Mouse (Mus musculus) erythroid progenitor cell, adult 5-6 weeks (primary cell): ENCODE measurements around the gene Fryl. TPM values are rescaled to one million over a fixed set of nuclear protein-coding genes. Genes with fewer than 3 reads are reported as not detected.
A peak's percentile ranks its signal among the peaks of the same experiment; 100 is the strongest.

Experiments used
- ATAC-seq: replicated peaks from 2 replicates; pipeline ENCODE4 v1.8.0; 2016; ENCODE audit warnings: moderate number of reproducible peaks, mild to moderate bottlenecking, moderate TSS enrichment, inconsistent platforms; ENCODE audit not compliant: poor library complexity, low FRiP score, severe bottlenecking
- total RNA-seq, 2 experiments: library from RNA; stranded (forward) in 1 of 2; stranded (reverse) in 1 of 2; fragments of 150-400 nt in 1 of 2; fragments of 186-747, 209-891 nt in 1 of 2; gene quantifications; 2 replicates each; pipeline versions ENCODE4 v1.2.3 to v1.2.4; 2015 to 2017; ENCODE audit warnings: low replicate concordance in 2 of 2

Gene Fryl
- total RNA-seq, 2 experiments from 2014 or later: 326 to 610 TPM

GRCm38 (mm10) chr5:73171876-73172480, 84.4 kb downstream of the Fryl start:
- ATAC-seq: no peak

DNA sequence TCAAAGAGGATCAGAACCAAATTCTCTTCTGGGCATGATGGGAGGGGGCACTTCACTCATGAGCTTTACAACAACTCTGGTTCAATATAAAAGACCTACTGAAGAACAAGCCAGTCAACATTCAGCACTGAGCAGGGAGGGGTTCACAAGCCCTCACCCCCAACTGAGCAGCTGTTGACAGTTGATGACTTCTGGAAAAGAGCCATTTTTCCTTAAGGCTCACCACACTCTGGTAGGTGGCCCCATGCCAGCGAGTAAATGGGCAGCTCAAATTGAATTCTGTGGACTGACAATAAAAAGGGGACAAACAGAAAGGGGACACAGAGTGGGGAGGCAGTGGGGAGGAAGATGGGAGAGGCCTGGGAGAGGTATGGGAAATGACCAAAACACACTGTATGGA, 85.2 kb downstream of the Fryl start:
- no peak for ATAC-seq

GRCm38 (mm10) chr5:73168769-73169272, 87.6 kb downstream of the Fryl start:
- ATAC-seq: no peak

DNA sequence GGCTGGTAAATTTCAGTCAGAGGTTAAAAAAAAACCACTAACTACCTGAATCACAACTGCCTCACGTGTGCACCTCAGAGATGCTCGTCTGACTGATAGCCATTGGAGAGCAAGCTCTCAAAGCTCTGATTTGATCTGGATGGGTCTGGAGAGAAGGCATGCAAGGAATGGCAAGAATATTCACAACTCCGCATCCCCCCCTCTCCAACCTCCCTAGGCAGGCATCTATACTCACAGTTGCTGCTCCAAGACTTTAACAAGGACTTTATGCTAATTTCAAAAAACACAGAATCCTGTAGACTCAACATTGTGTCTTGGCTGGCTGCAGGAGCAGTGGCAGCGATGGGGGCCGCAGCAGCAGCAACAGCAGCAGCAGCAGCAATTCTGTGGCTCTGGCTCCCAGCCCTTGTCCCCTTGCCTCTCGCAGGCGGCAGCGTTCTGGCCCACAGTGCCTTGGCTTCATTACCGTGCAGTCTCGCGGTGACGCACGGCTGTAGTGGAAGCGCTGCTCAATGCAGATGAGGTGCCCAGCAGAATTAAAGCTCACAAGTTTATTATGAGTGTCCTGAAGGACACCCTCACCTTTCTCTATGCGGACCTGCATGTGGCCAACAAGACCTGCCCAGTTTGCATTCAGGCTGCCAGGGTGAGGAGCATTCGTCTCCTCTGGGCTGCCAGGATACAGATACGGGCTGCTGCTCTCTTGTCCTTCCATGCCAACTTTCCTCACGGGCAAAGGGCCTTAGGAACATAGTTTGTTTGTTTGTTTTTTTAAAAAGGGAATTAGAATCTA, 88.2 kb downstream of the Fryl start:
- no peak for ATAC-seq

GRCm38 (mm10) chr5:73163970-73164369, 92.4 kb downstream of the Fryl start:
- no peak for ATAC-seq

- no peak for ATAC-seq
Observed at GRCm38 (mm10) chr5:73162492-73162891, 93.9 kb downstream of the Fryl start.

GRCm38 (mm10) chr5:73160440-73160839, 96.0 kb downstream of the Fryl start:
- no peak for ATAC-seq

- no peak for ATAC-seq
Observed at GRCm38 (mm10) chr5:73157502-73157901, 98.9 kb downstream of the Fryl start.

- no peak for ATAC-seq
Observed at GRCm38 (mm10) chr5:73157009-73157408, 99.4 kb downstream of the Fryl start.

GRCm38 (mm10) chr5:73156226-73156926, 100.0 kb downstream of the Fryl start:
- ATAC-seq: peak; percentile 61; the same call in 1 of the 2 replicates

DNA sequence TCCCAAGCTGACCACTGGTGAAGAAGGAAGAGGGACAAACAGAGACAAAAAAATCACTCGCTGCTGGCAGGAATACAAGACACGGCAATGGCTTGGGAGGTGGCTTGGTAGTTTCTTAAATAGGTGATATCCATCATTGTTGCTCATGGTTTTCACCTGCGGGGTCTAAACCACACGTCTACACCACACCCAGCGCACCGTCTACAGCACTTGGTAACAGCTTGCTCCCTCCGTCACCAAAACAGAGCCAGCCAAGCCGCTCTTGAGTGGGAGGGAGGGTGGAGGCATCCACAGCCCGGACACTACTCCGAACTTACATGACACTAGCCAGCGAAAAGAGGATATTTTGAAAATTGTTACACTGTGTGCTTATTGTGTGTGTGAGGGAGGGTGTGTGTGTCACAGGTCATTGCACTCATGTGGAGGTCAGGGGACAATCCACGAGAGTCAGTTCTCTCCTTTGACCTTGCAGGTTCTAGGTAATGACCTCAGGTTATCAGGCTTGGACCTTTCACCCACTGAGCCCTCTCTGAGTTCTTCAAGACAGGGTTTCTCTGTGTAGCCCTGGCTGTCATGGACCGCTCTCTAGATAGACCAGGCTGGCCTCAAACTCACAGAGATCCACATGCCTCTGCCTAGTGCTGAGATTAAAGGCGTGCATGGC, 102.5 kb downstream of the Fryl start:
- ATAC-seq: no peak

DNA sequence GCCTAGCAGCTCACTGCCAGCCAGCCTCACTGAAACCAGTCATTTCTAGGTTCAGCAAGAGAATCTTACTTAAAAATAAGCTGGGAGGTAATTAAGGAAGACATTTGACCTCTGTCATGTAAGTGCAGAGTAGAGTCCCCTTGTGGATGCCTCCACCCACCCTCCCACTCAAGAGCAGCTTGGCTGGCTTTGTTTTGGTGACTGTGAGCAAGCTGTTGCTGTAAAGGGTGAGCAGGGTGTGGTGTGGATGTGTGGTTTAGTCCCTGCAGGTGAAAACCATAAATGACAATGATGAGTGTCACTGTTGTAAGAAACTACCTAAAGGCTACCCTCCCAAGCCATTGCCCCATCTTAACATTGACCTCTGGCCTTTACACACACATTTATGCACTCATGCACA, 104.2 kb downstream of the Fryl start:
- ATAC-seq: no peak

- no peak for ATAC-seq
Observed at GRCm38 (mm10) chr5:73150877-73151445, 105.5 kb downstream of the Fryl start.

DNA sequence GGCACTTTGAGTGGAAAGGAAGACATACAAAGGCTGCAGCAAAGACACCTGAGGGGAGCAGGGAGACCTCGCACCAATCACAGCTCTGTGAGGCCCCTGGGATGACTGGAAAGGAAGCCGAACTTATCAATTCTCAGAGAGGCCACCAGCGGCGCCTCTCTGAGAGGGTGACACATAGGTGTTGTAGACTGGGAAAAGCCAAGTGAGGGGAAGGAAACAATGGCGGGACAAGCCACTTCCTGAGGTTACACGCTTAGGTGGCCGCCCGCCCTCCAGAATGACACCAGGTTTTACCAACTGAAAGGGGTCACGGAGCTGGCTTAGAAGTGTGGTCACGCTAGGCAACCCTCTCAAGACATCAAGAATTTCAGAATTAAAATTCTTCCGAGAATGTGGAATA, 111.4 kb downstream of the Fryl start:
- ATAC-seq: no peak

GRCm38 (mm10) chr5:73141712-73142111, 114.7 kb downstream of the Fryl start:
- peak; percentile 54 for ATAC-seq

- no peak for ATAC-seq
Observed at GRCm38 (mm10) chr5:73141161-73141560, 115.3 kb downstream of the Fryl start.

DNA sequence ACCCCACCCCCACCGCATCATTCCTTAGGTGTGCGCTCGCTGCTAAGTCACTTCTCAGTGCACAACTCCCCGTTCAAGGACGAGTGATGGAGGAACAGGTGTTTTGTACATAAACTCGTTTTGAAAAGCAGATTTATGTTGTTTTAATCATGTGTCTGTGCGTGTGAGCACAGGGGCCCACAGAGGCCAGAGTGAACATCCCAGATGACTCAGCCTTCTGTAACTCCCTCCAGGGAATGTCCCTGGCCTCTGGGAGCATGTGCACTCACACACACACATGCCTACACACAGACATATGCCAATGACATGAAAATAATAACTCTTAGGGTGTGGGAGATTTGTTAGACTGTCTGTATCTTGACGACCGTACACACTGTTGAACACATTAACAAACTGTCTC, 118.9 kb downstream of the Fryl start:
- no peak for ATAC-seq

DNA sequence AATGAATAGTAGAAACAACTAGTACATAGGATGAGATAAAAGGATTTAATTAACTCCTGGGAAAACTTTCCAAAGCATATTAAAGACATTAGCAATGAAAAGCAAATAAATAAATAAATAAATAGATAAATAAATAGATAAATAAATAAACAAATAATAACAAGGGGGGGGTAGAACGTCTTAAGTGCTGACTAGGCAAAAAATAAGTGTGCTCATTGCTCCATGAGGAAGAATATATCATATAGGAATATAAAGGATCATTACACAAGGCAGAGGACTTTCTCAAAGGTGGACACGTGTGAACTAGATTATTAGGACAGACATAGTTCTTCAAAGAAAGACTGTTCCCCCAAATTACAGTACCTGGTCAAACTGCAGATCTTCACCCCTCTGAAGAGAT, 120.5 kb downstream of the Fryl start:
- no peak for ATAC-seq

DNA sequence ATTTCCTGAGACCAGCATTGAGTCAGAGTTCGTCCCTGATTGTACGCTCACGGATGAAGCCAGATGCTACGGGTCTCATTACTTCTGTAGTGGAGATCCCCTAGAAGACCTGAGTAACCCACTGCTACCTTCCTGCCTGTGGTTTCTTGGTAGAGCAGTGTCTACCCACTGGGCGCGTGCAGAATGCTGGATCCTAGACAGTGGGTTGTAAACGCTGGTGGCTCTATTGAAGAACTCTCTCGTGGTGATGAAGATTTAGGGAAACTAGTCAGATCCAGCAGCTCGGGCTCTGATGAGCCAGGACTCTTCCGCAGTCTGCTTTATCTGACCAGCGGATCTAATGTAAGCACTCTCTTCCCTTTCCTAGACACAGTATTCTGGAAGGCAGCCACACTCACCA, 121.3 kb downstream of the Fryl start:
- ATAC-seq: no peak

DNA sequence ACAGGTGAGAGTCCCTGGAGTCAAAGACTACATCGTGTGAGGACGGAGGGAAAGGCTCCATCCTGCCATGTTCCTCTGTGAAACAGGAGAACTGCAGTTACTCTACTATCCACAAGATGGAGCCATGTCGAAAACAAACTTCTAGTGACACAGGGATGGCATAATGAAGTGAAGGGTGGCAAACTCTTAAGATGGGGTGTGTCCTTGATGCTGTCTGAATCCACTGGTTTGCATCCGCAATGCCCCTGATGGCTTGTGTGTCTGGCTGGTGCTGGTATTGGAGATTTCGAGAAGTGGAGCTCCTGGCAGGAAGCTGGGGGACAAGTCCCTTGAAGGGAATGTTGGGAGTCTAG, 122.6 kb downstream of the Fryl start:
- peak; percentile 87 for ATAC-seq
